Mouse (Mus musculus): ENCODE measurements at regions not wholly inside any gene's neighbourhood (a gene's known extent, or its start where the extent isn't known, plus 50 kb on each side); places are given as distances from the start of the nearest gene placed in this dataset.

DNA sequence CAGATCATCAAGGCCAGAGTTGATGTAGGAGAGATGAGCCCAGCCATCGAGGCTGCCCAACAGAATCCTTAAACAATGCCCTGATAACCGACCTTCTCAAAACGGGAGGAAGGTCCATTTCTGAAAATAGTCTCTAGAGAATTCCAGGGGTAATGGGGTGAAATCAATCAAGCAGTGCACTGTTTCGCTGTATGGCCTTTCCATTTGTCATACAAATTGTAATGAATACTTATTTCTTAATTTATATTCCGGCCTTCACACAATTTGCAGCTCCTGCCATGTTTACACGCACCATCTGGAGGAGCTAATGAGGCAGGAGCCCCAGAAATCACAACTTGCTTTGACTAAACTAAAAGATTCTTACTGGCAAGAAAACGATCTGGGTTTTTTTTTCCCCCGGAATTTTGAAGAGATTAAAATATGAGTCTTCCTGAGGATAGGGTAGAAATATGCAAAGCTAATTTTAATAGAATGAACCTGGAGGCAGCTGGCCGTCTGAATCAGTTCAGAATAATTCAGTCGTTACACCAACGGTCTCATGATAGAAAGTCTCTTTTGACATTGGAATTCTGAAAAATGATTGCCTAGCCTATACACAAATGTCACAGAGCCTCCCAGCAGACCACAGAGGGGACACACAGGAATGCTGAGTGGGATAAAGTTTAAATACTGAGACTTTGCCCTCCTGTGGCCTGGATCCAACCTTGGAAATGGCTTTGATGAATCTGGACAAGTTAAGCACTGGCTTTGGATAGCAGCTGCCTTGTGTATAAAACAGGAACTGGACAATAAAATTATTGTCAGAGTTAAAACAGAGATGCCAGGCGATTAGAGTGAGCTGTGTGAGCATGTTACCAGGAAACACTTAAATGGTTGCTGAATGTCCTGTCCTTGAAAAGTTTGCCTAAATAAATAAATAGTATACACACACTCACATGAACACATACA is 115.0 kb upstream of the Frem1 start:
- Histone ChIP-seq H3K4me3 (ENCODE audit: low read depth, low read length) (no peak overlapping the region), H3K9me3 (replicated peaks) (peaks cover 27% of the 10 kb centered on the region), H3K27me3 (ENCODE audit: insufficient read depth, low read length) (no peaks in the 10 kb centered on the region), H3K36me3 (replicated peaks) (no peaks in the 10 kb centered on the region), H3K4me1 (ENCODE audit: insufficient read depth, low read depth, low read length) (no peaks in the 10 kb centered on the region)
- TF ChIP-seq CTCF (IDR thresholded peaks at IDR 0.05; ENCODE audit: low read depth, low read length) (no peak), GATA1 (IDR thresholded peaks at IDR 0.05; ENCODE audit: borderline replicate concordance, low read length) (no peak), POLR2AphosphoS5 (IDR thresholded peaks at IDR 0.05; ENCODE audit: insufficient replicate concordance, low read depth, low read length) (no peak), GATA2 (IDR thresholded peaks at IDR 0.05; ENCODE audit: borderline replicate concordance, low read depth, low read length) (no peak), TAL1 (conservative IDR thresholded peaks at IDR 0.05; ENCODE audit: low read depth, low read length) (no peak)
- ATAC-seq (ENCODE audit: extremely low read depth, insufficient number of reproducible peaks, low FRiP score, poor library complexity, severe bottlenecking) (no peak), DNase-seq (ENCODE audit: low spot score) (no peak)

DNA sequence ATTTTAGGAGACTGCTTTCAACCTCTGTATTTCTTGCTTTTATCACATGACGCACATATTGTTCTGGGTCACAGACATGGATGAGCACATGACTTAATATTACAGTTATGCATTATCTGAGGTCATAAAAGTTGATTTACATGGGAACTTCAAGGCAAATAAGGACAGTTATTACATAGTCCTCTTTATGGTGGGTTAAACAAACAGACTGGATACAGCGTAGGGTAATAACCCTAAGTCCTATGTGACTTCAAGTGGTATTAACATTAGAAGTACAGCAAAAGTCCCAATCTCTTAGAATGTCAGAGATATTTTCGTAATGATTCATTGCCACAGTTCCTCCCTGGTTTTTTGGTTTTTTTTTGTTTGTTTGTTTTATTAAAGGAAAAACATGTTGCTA is 94.6 kb upstream of the Frem1 start:
- no peak for DNase-seq (ENCODE audit: low spot score)
- TF ChIP-seq CTCF (IDR thresholded peaks at IDR 0.05; ENCODE audit: low read depth, low read length) (no peak), GATA2 (IDR thresholded peaks at IDR 0.05; ENCODE audit: borderline replicate concordance, low read depth, low read length) (no peak), GATA1 (IDR thresholded peaks at IDR 0.05; ENCODE audit: borderline replicate concordance, low read length) (no peak), TAL1 (conservative IDR thresholded peaks at IDR 0.05; ENCODE audit: low read depth, low read length) (no peak), POLR2AphosphoS5 (IDR thresholded peaks at IDR 0.05; ENCODE audit: insufficient replicate concordance, low read depth, low read length) (no peak)
- Histone ChIP-seq H3K9me3 (replicated peaks) (peaks cover 21% of the 10 kb centered on the region), H3K36me3 (replicated peaks) (no peaks in the 10 kb centered on the region), H3K4me3 (ENCODE audit: low read depth, low read length) (no peak overlapping the region), H3K4me1 (ENCODE audit: insufficient read depth, low read depth, low read length) (no peaks in the 10 kb centered on the region), H3K27me3 (ENCODE audit: insufficient read depth, low read length) (no peaks in the 10 kb centered on the region)
- no peak for ATAC-seq (ENCODE audit: extremely low read depth, insufficient number of reproducible peaks, low FRiP score, poor library complexity, severe bottlenecking)

DNA sequence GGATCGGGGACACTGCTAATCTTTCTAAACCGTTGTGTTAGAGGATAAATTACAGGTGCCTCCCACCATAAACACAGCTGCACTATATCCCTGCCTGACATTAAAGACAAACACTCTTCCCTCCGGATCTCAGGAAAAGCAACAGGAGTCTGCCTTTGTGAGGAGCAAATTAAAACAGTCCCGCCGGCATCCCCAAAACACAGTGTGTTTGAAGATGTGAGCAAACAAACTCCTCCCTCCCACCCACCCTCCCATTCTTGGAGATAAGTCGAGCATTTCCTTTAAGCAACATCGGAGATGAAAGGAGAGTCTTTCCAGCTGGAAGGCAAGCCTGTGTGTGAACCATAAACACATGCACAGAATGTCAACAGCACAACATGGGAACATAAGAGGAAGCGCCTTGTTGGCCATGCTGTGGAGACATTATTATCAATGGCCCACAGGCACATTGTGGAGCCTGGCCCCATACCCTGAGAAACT is 93.6 kb upstream of the Frem1 start:
- ATAC-seq (ENCODE audit: extremely low read depth, insufficient number of reproducible peaks, low FRiP score, poor library complexity, severe bottlenecking) = no peak
- no peak for DNase-seq (ENCODE audit: low spot score)
- Histone ChIP-seq H3K4me3 (ENCODE audit: low read depth, low read length) (no peak overlapping the region), H3K4me1 (ENCODE audit: insufficient read depth, low read depth, low read length) (no peaks in the 10 kb centered on the region), H3K9me3 (replicated peaks) (peaks cover 22% of the 10 kb centered on the region), H3K36me3 (replicated peaks) (no peaks in the 10 kb centered on the region), H3K27me3 (ENCODE audit: insufficient read depth, low read length) (no peaks in the 10 kb centered on the region)
- TF ChIP-seq TAL1 (conservative IDR thresholded peaks at IDR 0.05; ENCODE audit: low read depth, low read length) (no peak), GATA2 (IDR thresholded peaks at IDR 0.05; ENCODE audit: borderline replicate concordance, low read depth, low read length) (no peak), POLR2AphosphoS5 (IDR thresholded peaks at IDR 0.05; ENCODE audit: insufficient replicate concordance, low read depth, low read length) (no peak), GATA1 (IDR thresholded peaks at IDR 0.05; ENCODE audit: borderline replicate concordance, low read length) (no peak), CTCF (IDR thresholded peaks at IDR 0.05; ENCODE audit: low read depth, low read length) (no peak)

DNA sequence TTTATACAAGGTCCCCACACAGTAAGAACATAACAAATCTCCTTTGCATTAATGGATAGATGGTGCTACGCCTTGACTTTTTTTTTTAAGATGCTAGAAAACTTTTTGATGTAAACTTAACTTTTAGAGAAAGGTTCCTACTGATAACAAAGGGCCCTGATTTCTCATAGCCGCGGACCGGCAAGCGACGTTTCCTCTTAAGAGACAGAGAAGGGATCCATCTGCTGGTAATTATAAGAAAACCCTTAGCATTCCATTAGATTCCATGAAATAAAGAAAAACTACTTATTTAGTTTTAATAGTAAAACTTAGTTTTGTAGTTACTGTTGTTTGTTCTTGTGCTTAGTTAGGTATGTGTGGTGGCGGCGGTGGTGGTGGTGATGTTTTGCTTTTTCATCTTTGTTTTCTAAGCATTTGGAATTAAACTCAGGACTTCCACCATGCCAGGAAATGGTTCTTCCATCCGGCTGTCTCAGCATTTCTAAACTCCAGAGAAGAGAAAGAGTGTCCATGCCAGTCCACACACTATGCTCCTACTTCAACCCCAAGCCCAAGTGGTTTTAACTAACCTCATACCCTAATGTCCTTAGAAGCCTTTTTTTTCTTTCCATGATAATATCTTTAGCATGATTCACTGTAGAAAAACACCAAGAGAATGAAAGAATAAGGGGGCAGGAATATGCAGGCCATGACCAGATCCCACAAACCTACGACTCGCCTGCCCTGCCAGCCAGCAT is 92.8 kb upstream of the Frem1 start:
- no peak for TF ChIP-seq CTCF (IDR thresholded peaks at IDR 0.05; ENCODE audit: low read depth, low read length)
- no peak for TF ChIP-seq POLR2AphosphoS5 (IDR thresholded peaks at IDR 0.05; ENCODE audit: insufficient replicate concordance, low read depth, low read length)
- TF ChIP-seq GATA2 (IDR thresholded peaks at IDR 0.05; ENCODE audit: borderline replicate concordance, low read depth, low read length) = no peak
- TF ChIP-seq TAL1 (conservative IDR thresholded peaks at IDR 0.05; ENCODE audit: low read depth, low read length) = no peak
- no peak for TF ChIP-seq GATA1 (IDR thresholded peaks at IDR 0.05; ENCODE audit: borderline replicate concordance, low read length)
- DNase-seq (ENCODE audit: low spot score) (no peak), ATAC-seq (ENCODE audit: extremely low read depth, insufficient number of reproducible peaks, low FRiP score, poor library complexity, severe bottlenecking) (no peak)
- Histone ChIP-seq H3K4me3 (ENCODE audit: low read depth, low read length) (no peak overlapping the region), H3K27me3 (ENCODE audit: insufficient read depth, low read length) (no peaks in the 10 kb centered on the region), H3K9me3 (replicated peaks) (peaks cover 22% of the 10 kb centered on the region), H3K4me1 (ENCODE audit: insufficient read depth, low read depth, low read length) (no peaks in the 10 kb centered on the region), H3K36me3 (replicated peaks) (no peaks in the 10 kb centered on the region)

DNA sequence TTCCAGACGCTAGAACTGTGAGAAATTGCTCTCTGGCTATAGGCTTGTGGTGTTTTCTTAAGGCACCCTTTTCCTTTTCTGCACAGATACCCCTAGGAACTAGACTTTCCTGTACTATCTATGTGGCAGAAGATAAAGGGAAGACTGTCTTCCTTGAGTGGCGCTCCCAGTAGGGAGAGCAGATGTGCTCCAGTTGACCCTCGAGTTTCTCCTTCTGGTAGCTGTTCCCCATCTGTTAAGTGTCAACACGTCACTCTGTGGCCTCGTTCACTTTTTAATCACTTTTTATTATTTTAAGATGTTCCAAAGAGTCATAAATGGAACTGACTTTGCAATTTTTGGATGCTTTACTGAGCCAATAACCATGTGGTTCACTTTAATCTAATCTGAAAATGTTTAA is 89.6 kb upstream of the Frem1 start:
- ATAC-seq (ENCODE audit: extremely low read depth, insufficient number of reproducible peaks, low FRiP score, poor library complexity, severe bottlenecking) = no peak
- no peak for DNase-seq (ENCODE audit: low spot score)
- Histone ChIP-seq H3K36me3 (replicated peaks) (no peaks in the 10 kb centered on the region), H3K4me1 (ENCODE audit: insufficient read depth, low read depth, low read length) (no peaks in the 10 kb centered on the region), H3K9me3 (replicated peaks) (peaks cover 16% of the 10 kb centered on the region), H3K27me3 (ENCODE audit: insufficient read depth, low read length) (no peaks in the 10 kb centered on the region), H3K4me3 (ENCODE audit: low read depth, low read length) (no peak overlapping the region)
- TF ChIP-seq POLR2AphosphoS5 (IDR thresholded peaks at IDR 0.05; ENCODE audit: insufficient replicate concordance, low read depth, low read length) = no peak
- no peak for TF ChIP-seq TAL1 (conservative IDR thresholded peaks at IDR 0.05; ENCODE audit: low read depth, low read length)
- TF ChIP-seq CTCF (IDR thresholded peaks at IDR 0.05; ENCODE audit: low read depth, low read length) = no peak
- TF ChIP-seq GATA1 (IDR thresholded peaks at IDR 0.05; ENCODE audit: borderline replicate concordance, low read length) = no peak
- TF ChIP-seq GATA2 (IDR thresholded peaks at IDR 0.05; ENCODE audit: borderline replicate concordance, low read depth, low read length) = no peak

DNA sequence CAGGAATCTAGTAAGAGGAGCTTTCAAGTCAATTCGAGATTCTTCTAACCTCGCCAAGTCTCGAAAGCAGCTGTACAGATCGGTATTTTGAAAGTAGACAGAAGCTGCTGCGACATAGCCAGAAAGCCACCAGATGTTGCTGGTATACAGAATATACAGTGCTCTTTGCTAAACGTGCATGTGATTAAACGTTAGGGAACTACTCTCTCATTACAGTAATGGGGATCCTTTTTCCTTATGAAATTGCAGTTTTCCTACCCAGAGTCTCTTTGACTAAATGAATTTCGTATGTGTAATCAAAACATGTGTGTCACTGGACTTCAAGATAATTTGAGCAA is 70.5 kb upstream of the Frem1 start:
- ATAC-seq (ENCODE audit: extremely low read depth, insufficient number of reproducible peaks, low FRiP score, poor library complexity, severe bottlenecking) (no peak), DNase-seq (ENCODE audit: low spot score) (no peak)
- Histone ChIP-seq H3K36me3 (replicated peaks) (no peaks in the 10 kb centered on the region), H3K4me3 (ENCODE audit: low read depth, low read length) (no peak overlapping the region), H3K9me3 (replicated peaks) (peaks cover 8% of the 10 kb centered on the region), H3K4me1 (ENCODE audit: insufficient read depth, low read depth, low read length) (no peaks in the 10 kb centered on the region), H3K27me3 (ENCODE audit: insufficient read depth, low read length) (no peaks in the 10 kb centered on the region)
- TF ChIP-seq GATA1 (IDR thresholded peaks at IDR 0.05; ENCODE audit: borderline replicate concordance, low read length) (no peak), POLR2AphosphoS5 (IDR thresholded peaks at IDR 0.05; ENCODE audit: insufficient replicate concordance, low read depth, low read length) (no peak), GATA2 (IDR thresholded peaks at IDR 0.05; ENCODE audit: borderline replicate concordance, low read depth, low read length) (no peak), TAL1 (conservative IDR thresholded peaks at IDR 0.05; ENCODE audit: low read depth, low read length) (no peak)

Data from G1E (cell line).